In genomic region chr3:65658721-65659619, GRCm38 (mm10) we compare ENCODE assay signal across 8 mouse cellular contexts. TPM values are rescaled to one million over a fixed set of nuclear protein-coding genes. Genes with fewer than 3 reads are reported as not detected.
DNase-seq lines count a peak whose midpoint lies in the region; ATAC-seq and TF ChIP-seq lines count a peak whose summit lies in the region.

No protein-coding gene starts in this region.

- H3K9ac ChIP-seq in forebrain, embryonic 15.5 days (replicated peaks): peak overlapping the region; percentile 78
- peak overlapping the region; percentile 77 for H3K9ac ChIP-seq in lung, embryonic 14.5 days

- H3K4me2 ChIP-seq in forebrain, embryonic 15.5 days (replicated peaks): peak overlapping the region; percentile 98
- H3K4me2 ChIP-seq in lung, embryonic 14.5 days: peak overlapping the region; percentile 90

- peak; percentile 89 for ATAC-seq in CD4-positive, CD25-positive, alpha-beta regulatory T cell, adult 4 months
- peak; percentile 86 for ATAC-seq in forebrain, embryonic 15.5 days (replicated peaks)
- peak; percentile 86 for ATAC-seq in lung, embryonic 14.5 days (ENCODE audit: insufficient read depth)
- ATAC-seq in neutrophil, adult 5-6 weeks (ENCODE audit: extremely low read depth, insufficient number of reproducible peaks, low FRiP score, poor library complexity, severe bottlenecking): peak; percentile 94

- H3K9me3 ChIP-seq in forebrain, embryonic 15.5 days: no peaks in the 10 kb centered on the region
- no peaks in the 10 kb centered on the region for H3K9me3 ChIP-seq in lung, embryonic 14.5 days (ENCODE audit: low read depth, low read length)

- H3K36me3 ChIP-seq in forebrain, embryonic 15.5 days: no peaks in the 10 kb centered on the region
- no peaks in the 10 kb centered on the region for H3K36me3 ChIP-seq in lung, embryonic 14.5 days (ENCODE audit: insufficient read depth)

- intact Hi-C loops in heart, postnatal 25 days (cut with DNase I): loop anchor here (2.0 kb wide), 1 partner anchor 130 kb away; the partner anchor contains the start of gene Tiparp

- WGBS in forebrain, embryonic 15.5 days: under 1% methylated on average over 72 of the region's 72 CpGs
- WGBS in lung, embryonic 14.5 days: under 1% methylated on average over 72 of the region's 72 CpGs

- peaks cover 6% of the 10 kb centered on the region; the same call in 1 of the 2 replicates for H3K4me1 ChIP-seq in brown adipose tissue, adult 24 weeks (ENCODE audit: control insufficient read depth, insufficient read depth, insufficient read length, low read length)
- peaks cover 27% of the 10 kb centered on the region for H3K4me1 ChIP-seq in forebrain, embryonic 15.5 days
- 0 out of 2 replicates have a peak, but pooled peaks cover 4% of the 10 kb centered on the region for H3K4me1 ChIP-seq in lung, embryonic 14.5 days (ENCODE audit: insufficient read depth)

- no peaks in the 10 kb centered on the region for H3K27me3 ChIP-seq in forebrain, embryonic 15.5 days
- H3K27me3 ChIP-seq in lung, embryonic 14.5 days (ENCODE audit: insufficient read depth, low read length): no peaks in the 10 kb centered on the region

- peak overlapping the region; percentile 75 for H3K27ac ChIP-seq in brown adipose tissue, adult 24 weeks (replicated peaks; ENCODE audit: low read depth, low read length)
- H3K27ac ChIP-seq in forebrain, embryonic 15.5 days (replicated peaks): peak overlapping the region; percentile 79
- peak overlapping the region; percentile 93 for H3K27ac ChIP-seq in layer of hippocampus, adult 2 months
- H3K27ac ChIP-seq in lung, embryonic 14.5 days (ENCODE audit: low read depth): peak overlapping the region; percentile 81

- H3K4me3 ChIP-seq in brown adipose tissue, adult 24 weeks (ENCODE audit: insufficient read depth, low read depth, low read length): peak overlapping the region; percentile 75
- H3K4me3 ChIP-seq in forebrain, embryonic 15.5 days: peak overlapping the region; percentile 62
- H3K4me3 ChIP-seq in layer of hippocampus, adult 2 months: peak overlapping the region; percentile 70
- H3K4me3 ChIP-seq in lung, embryonic 14.5 days (ENCODE audit: low read depth, low read length): peak overlapping the region; percentile 62

- peak; percentile 66 for DNase-seq in heart, postnatal 25 days (ENCODE audit: low spot score)
- peak; percentile 65 for DNase-seq in layer of hippocampus, adult 2 months (ENCODE audit: low spot score in 2 of 2)
- DNase-seq in lung, embryonic 14.5 days: peak; percentile 82
- DNase-seq in testis, postnatal 14 days (ENCODE audit: low spot score): peak; percentile 45

- TF ChIP-seq CTCF in layer of hippocampus, adult 2 months (conservative IDR thresholded peaks at IDR 0.05): no peak
- TF ChIP-seq CTCF in lung, embryonic 14.5 days (IDR thresholded peaks at IDR 0.05; ENCODE audit: low read depth): no peak

RNA-seq across cellular contexts. Expression of gene Lekr1, which starts 7.1 kb away (rescaled TPM):
- polyA plus RNA-seq in CD4-positive, CD25-positive, alpha-beta regulatory T cell, adult 4 months (2017; shearing (Covaris generic)): under 1 TPM in 1 of 2 experiments, not detected in 1; 0.20 TPM
- polyA plus RNA-seq in brown adipose tissue, adult 24 weeks (2012; ENCODE audit: insufficient read depth, insufficient read length, missing spikeins): 5.7 and 7.6 TPM in 2 replicates
- 6.2 and 6.8 TPM in 2 replicates for polyA plus RNA-seq in forebrain, embryonic 15.5 days (2015; fragmentation: Nextera tagmentation; extraction: Ambion mirVana)
- 1 to 10 TPM; 1.8 to 2.2 TPM for total RNA-seq in heart, postnatal 25 days (2021)
- 1 to 10 TPM; 6.5 to 7.2 TPM for total RNA-seq in layer of hippocampus, adult 2 months (2021)
- 8.7 and 9.5 TPM in 2 replicates for polyA plus RNA-seq in lung, embryonic 14.5 days (2014; fragmentation: Nextera tagmentation; extraction: Ambion mirVana)
- 1.2 and 1.6 TPM in 2 replicates for total RNA-seq in neutrophil, adult 5-6 weeks (2017)

Comparison
In these comparisons a context has a peak if more than half of its experiments do, and no peak if none do; other contexts are left out.
1. Peak in every context shown above with its lines: DNase-seq, ATAC-seq, H3K4me3 ChIP-seq and H3K27ac ChIP-seq.